Mouse (Mus musculus): ENCODE measurements around the gene Mllt10. TPM values are rescaled to one million over a fixed set of nuclear protein-coding genes. Genes with fewer than 3 reads are reported as not detected.
"Not testable (repeated sequence)": the region's sequence is repeated elsewhere in the genome, so short reads cannot be mapped to it uniquely, and the experiment has no call there.

Gene Mllt10
- total and polyA plus RNA-seq, 3 experiments: 23.2 to 44.6 (median 42.8) TPM

DNA sequence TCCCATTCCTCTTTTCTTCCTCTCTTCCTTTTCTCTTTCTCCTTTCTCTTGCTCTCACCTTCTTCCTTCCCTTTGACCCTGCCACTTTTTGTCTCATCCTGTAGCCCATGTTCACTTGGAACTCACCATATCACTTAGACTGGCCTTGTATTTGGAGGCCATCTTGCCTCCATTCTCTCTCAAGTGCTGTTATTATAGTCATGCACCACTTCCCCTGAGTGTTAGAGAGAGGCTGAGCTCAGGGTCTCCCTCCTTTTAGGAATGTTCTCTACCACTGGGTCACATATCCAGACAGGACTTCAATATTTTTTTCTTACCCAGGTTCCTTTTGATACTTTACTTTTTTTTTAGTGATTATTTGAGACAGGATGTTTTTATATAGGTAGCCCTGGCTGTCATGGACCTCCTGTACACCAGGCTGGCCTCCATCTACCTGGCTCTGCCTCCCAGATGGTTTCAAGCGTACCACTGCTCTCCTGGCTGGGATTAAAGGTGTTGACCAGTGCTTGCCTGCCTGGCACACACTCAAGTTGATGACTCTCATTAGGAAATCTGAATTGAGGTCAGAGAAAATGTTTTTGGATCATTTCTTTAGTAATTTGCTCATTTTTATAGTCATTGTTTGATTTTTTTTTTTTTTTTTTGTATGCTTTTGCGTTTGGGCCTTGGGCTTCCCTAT is 25.3 kb downstream of the Mllt10 start:
- peak; percentile 49 for DNase-seq

DNA sequence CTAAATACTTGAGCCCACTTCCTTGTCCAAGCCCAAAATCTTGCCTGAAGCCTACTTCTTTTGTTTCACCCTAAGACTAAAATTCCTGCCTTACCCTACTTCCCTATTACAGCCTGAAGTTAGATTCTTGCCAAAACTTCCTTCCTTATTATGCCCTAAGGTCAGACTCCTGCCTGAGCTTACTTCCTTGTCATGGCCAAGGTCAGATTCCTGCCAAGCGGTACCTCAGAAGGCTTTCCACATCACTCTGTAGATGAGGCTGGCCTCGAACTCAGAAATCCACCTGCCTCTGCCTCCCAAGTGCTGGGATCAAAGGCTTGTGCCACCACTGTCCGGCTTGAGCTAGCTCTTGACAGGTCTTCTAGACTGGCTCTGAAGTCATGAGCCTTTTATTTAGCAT is 32.7 kb downstream of the Mllt10 start:
- DNase-seq: not testable (repeated sequence)

- DNase-seq: no peak
These were observed 38.8 kb downstream of the Mllt10 start for GRCm38 (mm10) chr2:18093858-18094257.

DNA sequence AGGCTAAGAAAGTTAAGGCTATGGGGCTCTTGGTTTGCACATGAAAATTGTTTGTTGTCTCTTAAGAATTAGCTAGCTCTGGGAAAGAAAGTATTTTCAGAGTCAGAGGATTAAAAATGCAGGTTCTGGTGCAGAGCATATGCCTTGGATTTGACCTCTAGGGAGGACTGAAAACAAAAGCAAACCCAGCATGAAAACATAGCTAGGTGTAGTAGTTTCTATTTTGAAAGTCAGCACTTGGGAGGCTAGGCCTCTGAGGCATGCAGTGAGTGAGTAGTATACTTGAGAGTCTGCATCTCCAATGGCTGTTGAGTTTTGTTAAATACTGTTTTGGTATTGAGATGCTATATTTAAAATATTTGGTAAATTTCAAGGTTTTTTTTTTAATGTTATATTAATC is 39.3 kb downstream of the Mllt10 start:
- no peak for DNase-seq

DNA sequence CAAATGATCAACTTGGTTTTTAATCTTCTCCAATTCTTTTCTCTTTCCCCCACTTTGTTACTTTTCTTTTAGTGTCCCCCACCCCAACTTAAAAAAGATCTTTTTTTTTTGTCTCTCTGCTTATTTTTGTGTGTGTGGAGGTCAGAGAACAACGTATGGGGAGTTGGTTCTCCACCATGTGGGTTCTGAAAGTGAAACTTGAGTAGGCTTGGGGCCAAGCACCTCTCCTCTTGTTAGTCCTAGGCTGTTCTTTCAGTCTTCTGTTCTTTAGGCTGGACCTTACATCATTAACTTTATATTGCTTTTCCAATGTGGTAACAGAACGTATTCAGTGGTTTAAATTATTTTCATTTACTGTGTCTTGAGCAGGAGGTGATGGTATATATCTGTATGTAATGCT is 40.8 kb downstream of the Mllt10 start:
- DNase-seq: no peak

DNA sequence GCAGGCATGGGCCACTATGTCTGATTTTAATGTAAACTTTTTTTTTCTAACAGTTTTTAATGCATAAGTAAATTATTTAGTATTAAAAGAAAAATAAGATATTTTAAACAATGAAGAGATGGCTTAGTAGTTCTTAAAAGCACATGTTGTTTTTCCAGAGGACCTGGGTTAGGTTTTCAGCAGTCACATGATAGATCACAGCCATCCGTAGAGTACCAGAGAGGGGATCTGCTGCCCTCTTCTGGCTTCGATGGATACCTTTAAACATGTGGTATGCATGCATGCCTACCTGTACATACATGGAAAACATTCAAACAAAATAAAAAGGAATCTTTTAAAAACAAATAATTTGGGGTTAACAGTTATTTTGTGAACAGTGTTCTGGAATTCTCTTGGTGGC is 45.9 kb downstream of the Mllt10 start:
- no peak for DNase-seq

GRCm38 (mm10) chr2:18107561-18107960 is 52.5 kb downstream of the Mllt10 start:
- DNase-seq: no peak

DNA sequence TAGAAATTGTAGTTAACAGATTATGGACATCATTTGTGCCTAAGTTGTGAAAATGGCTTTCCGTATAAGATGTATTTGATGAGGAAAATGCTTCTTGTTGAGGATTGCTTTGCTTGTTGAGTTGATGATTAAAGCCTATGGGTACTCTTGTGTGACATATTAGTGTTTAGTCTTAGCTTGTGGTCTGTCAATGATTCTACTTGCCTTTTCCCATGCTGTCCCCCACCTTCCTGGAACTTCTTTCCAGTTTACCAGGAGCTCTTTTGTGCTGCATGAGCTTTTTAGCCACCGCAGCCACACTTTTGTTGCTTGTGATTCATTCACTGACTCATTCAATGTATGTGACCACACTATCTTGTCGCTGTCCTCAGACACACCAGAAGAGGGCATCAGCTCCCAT is 53.2 kb downstream of the Mllt10 start:
- no peak for DNase-seq

DNA sequence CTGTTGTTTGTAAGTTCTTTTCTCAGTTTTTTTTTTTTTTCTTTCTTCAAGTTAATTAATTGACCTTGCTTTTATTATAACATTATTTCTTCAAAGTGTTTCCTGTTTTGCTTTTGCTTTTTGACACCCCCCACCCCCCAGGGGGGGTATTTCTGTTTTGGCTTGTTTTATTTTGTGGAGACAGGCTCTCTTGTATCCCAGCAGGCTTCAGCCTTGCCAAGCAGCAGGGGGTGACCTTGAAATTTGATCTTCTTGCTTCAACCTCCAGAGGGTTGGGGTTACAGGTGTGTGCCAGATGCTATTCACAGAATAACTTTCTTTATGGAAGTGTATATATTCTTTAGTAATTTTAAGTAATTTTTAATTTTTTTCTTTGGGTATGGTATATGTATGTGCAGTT is 56.4 kb downstream of the Mllt10 start:
- peak; percentile 18 for DNase-seq

- no peak for DNase-seq
These were observed 61.4 kb downstream of the Mllt10 start for GRCm38 (mm10) chr2:18116432-18116831.

DNA sequence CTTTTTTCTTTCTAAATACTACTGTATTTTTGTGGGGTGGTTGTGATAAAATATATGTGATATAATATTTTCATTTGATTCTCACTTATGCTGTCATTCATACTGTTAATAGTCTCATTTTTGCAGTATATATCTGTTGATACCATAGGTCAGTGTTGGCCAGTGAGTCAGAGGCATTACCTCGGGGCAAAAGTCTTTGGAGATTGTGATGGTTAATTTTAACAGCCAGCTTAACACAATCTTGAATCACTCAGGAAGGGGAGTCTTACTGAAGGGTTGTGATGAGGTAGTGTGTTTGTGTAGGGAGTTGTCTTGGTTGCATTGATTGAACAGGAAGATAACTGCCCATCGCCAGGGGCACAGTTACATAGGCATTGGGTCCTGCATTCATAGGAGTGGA is 83.1 kb downstream of the Mllt10 start:
- no peak for DNase-seq

DNA sequence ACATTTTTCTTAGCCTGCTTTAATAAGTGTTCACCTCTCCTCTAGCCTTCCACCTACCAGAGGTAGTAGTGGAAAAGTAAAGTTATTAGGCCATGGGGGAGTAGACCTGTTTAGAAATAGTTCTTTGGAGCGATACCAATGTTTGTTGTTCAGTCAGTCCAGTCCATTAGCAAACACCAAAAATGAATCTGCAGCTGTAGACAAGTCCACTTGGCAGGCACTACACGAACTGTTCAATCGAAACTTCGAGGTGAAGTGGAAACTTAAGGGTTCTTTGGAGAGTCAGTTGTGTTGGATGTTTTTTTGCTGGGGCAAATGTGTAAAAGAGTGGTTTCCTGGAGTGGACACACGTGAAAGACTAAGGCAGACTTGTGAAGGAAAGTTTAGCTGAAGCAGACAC is 84.6 kb downstream of the Mllt10 start:
- peak; percentile 13 for DNase-seq

- DNase-seq: no peak
These were observed 101.1 kb downstream of the Mllt10 start for GRCm38 (mm10) chr2:18156131-18156530.

- DNase-seq: no peak
These were observed 104.4 kb downstream of the Mllt10 start for GRCm38 (mm10) chr2:18159426-18159825.

GRCm38 (mm10) chr2:18160992-18161391 is 106.0 kb downstream of the Mllt10 start:
- no peak for DNase-seq

DNA sequence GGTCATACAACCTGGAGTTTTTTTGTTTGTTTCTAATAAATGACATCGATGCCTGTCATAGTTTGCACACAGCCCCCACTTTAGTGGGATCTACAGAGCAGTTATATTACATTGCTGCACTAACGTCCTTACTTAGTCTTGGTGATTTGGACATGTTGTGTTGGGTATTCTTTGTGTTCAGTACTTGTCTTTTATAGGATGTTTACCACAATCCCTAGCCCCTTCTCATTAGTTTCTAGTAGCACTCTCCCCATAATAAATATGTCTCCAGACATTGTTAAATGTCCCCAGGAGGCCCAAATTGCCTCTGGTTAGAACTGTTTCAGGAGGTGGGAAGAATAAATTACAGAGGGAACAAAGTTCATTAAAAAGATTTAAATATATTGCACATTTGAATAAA is 110.5 kb downstream of the Mllt10 start:
- DNase-seq: no peak

DNA sequence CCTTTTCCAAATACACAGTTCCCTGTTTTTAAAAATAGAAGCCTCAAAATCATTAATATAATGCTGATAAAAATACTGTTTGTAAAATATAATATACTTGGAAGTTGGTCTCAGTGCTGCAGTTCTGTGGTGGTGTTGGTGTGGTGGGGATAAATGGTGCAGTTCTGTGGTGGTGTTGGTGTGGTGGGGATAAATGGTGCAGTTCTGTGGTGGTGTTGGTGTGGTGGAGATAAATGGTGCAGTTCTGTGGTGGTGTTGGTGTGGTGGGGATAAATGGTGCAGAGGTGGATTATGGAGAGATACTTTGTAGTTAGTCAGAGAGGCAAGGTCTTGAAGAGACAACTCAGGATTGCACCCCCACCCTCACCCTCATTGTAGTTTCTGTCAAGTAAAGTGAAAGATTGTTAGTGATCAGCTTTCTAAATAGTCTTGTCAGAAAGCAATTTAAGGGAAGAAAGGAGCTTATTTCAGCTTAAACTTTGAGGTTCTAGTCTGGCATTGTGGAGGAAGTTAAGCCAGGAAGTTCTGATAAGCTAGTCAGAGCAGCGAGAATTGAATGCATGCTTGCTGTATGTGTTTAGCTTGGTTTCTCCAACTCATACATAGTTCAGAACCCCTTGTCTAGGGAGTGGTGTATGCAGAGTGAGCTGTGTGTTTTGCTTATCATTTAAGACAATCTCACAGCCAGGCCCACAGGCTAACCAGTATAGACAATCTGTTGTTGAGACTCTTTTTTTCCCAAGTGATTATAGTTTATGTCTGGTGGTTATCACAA is 114.3 kb downstream of the Mllt10 start:
- no peak for DNase-seq

DNA sequence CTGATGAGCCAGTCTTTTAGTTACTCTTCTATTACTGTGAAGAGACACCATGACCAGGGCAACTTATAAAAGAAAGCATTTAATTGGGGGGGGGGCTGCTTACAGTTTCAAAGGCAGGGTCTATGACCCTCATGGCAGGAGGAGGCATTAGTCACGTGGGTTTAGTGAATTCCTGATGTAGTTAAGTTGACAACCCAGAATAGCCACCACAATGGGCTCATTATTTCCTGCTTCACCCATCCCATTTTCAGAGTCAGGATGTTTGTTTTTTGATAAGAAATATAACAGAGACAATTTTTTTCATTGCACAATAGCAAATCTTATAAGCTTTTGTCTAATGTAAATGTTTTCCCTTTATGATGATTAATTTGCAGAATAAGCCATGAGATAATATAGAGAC is 120.2 kb downstream of the Mllt10 start:
- DNase-seq: no peak

DNA sequence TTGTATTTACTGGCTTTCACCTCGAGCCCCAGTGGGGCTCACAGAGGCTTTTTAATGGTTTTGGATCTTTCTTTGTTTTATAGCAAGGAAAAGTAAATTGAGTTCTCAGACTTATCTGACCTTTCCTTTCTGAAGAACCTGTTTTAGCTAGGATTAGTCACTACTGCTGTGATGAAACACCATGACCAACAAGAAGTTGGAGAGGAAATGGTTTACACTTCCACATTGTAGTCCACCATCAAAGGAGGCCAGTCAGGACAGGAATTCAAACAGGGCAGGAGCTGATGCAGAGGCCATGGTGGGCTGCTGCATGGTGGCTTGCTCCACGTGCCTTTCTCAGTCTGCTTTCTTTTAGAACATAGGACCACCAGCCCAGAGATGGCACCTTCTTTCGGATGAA is 121.2 kb downstream of the Mllt10 start:
- DNase-seq: no peak

DNA sequence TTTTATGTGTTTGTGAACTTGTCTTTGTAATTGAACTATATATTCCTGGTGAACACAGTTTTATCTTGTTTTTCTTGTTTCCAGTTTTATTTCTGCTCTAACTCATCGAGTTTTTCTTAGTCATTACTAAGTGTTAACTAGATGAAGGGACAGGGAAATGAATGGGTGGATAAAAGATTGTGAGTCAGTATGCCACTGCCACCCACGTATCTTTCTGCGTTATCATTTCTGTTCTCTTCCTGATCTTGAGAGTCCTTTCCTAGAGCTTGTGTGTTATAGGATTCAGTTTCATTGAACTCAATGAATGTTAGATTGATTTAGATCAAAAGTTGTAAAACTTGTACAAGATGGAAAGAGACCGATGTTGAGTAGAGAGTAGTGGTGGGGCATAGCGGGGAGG is 125.3 kb downstream of the Mllt10 start:
- no peak for DNase-seq

- DNase-seq: no peak
These were observed 126.6 kb downstream of the Mllt10 start for GRCm38 (mm10) chr2:18181631-18182030.

- no peak for DNase-seq
These were observed 128.0 kb downstream of the Mllt10 start for GRCm38 (mm10) chr2:18183079-18183478.

GRCm38 (mm10) chr2:18188367-18188766 is 133.3 kb downstream of the Mllt10 start:
- no peak for DNase-seq

DNA sequence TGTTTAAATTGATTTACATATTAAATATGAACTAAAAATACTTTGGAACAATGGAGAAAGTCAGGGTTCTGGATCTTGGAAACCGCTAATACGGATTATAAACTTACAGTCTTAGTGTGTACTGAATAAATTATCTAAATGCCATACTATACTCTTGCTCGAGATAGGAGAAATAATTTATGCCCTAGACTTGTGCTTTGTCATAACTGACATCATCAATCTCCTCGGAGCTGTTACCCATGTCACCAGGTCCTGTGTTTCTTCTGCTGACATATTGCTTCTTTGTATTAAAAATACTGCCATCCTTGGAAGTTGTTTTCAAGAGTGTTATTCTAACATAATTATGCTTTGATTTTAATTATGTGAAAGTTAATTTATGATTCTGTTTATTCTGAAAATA is 140.2 kb downstream of the Mllt10 start:
- DNase-seq: no peak
